Mouse (Mus musculus) olfactory bulb, adult 2 months (tissue): ENCODE measurements around the gene Slc39a1.

Experiments used
- CTCF ChIP-seq: fragments of 200-500 bp; IDR thresholded peaks from 2 replicates; pipeline ENCODE4 v1.5.1; 2012; ENCODE audit warnings: low read depth, mild to moderate bottlenecking, low read length, moderate library complexity; ENCODE audit not compliant: insufficient read depth
- POLR2A ChIP-seq: fragments of 200-500 bp; IDR thresholded peaks from 2 replicates; pipeline ENCODE4 v1.6.1; 2012; ENCODE audit warnings: mild to moderate bottlenecking, low read depth, low read length, moderate library complexity; ENCODE audit not compliant: insufficient read depth

DNA sequence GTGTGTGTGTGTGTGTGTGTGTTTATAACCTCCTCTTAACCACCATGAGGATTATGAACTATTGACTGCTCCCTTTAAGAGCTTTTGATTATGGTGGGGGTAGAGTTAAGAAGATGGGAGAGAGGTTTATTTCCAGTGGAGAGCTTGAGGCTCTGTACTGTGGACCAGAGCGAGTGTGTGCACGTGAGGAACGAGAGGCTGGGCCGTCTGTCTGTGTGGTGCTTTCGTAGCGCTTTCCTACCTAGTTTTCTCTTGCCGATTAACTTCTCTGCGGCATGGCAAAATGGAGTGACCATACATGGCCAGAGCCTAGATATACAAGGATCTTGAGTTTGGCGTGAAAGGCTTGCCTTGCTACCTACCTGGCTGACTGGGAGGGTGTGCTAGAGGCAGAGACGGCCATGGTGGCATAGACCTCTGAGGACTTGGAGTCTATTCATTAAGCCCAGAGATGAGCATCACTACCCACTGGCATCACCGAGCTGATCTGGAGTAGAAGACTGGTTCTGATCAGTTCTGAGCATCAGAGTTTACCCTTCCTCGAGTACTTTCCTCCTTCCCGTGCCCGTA, 7.9 kb downstream of the Slc39a1 start:
- TF ChIP-seq POLR2A (no peak), CTCF (no peak)
